Mouse (Mus musculus) CH12.LX (cell line): Measurements from ENCODE around the gene Nos1.

Experiments
- CTCF ChIP-seq, 2 experiments: IDR thresholded peaks in 1 of 2; conservative IDR thresholded peaks in 1 of 2; 2 replicates each; pipeline ENCODE4 v1.5.1; 2011 to 2012; ENCODE audit warnings: low read depth in 2 of 2, low read length in 2 of 2, improper control_type of control experiment in 1 of 2, inconsistent platforms in 1 of 2, mild to moderate bottlenecking in 1 of 2, moderate library complexity in 1 of 2
- NRF1 ChIP-seq: IDR thresholded peaks from 2 replicates; pipeline ENCODE4 v1.6.1; 2014; ENCODE audit warnings: low read depth, mild to moderate bottlenecking, inconsistent platforms, low read length, improper control_type of control experiment, moderate library complexity

- TF ChIP-seq CTCF (conservative IDR thresholded peaks at IDR 0.05 in 1 of 2, IDR thresholded peaks at IDR 0.05 in 1 of 2; ENCODE audit: low read depth in 2 of 2, low read length in 2 of 2) (no peak), NRF1 (no peak)
These were observed 118.5 kb downstream of the Nos1 start for GRCm38 (mm10) chr5:117899361-117899760.
